Mouse (Mus musculus) mouse embryonic stem cell (cell line): ENCODE data around the gene Creb3l1.

Source experiments
- in situ Hi-C, 2 experiments: fragments of 300-500 bp; cut with MboI; formaldehyde crosslinking; loops; 1 replicate in 1 of 2; 3 replicates in 1 of 2; pipeline ENCODE4 v1.14.3; 2019 to 2020; ENCODE audit warnings: low sequenced_read_pairs in 2 of 2, low pct_unique_long_range_greater_than_20kb in 1 of 2, mixed read lengths in 1 of 2; ENCODE audit not compliant: unreplicated experiment in 1 of 2

Creb3l1 gene

GRCm38 (mm10) chr2:92008623-92009404 is 15.5 kb downstream of the Creb3l1 start:
- in situ Hi-C loops: no loop called here

GRCm38 (mm10) chr2:92007933-92008622 is 16.2 kb downstream of the Creb3l1 start:
- in situ Hi-C loops: no loop called here

DNA sequence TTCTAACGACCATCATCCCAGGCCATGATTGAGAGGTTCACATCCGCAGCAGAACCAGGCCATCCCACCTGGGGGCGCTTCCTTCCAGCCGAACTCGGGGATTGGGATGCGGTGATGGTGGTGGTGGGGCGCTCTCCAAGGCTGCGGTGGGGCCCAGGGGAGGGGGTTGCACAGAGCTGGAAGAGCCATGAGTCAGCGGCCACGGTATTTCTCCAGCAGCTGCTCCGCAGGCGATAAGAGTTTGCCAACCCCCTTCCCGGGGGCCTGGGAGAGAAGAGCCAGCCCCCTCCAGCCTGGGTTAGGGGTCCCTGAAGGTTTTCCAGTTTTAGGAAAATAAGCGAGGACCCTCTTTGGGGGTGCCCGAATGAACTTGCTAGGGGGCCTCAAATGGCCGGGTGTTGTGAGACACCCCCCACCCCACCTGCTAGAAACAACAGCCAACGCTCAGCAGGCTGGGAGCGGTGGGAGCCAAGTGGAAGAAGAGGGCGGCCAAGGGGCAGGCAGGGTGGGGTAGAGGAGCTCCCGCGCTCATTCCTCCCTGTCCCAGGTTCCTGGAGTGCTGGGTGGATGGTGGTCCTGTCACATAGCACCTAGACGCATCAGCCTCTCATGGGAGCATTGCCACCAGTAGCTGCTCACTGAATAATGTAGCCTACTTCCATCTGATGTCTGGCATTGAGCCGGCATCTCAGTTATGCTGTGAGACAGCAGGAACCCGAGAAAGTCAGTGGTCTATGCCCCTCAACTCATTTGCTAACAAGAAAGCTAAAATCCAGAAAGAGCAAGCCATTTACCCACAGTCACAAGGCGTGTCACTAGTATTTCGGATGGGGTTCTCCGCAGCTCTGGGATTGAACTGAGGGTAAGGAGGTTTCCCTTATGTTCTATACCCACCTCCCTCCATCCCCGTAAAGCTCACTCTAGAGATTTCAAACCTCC is 17.1 kb downstream of the Creb3l1 start:
- in situ Hi-C loops: no loop called here

DNA sequence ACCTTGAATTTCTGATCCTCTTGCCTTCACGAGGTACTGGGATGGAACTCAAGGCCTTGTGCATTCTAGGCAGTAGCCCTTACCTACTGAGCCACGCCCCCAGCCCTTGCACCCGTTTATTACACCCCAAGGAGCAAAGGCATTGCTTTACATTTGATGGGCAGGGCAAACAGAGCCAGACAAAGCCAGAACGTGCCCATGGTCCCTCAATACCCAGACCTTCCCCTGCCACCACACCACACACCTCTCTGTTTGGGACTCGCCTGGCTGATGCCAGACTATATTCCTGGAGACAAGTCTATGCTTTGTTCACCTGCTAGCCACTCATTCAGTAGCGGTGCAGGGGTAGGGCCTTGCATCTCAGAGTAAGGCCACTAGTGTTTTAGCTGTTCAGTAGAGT is 17.8 kb downstream of the Creb3l1 start:
- in situ Hi-C loops: no loop called here

DNA sequence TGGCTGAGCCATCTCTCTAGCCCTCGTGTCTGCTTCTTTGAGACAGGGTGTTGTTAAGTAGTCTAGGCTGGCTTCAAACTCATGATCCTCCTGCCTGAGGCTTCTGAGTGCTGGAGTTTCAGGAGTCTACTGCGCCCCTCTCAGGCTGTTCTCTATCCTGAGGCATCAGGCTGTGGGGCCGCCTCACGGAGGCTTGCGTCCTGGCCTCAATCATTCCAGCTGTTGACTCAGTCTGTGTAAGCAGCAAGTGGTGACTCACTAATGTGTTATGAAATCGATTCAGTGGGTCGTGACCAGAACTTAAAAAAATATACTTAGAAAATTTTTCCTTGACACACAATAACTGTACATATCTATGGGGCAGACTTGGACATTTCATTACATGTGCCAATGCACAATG is 19.7 kb downstream of the Creb3l1 start:
- in situ Hi-C loops: no loop called here

DNA sequence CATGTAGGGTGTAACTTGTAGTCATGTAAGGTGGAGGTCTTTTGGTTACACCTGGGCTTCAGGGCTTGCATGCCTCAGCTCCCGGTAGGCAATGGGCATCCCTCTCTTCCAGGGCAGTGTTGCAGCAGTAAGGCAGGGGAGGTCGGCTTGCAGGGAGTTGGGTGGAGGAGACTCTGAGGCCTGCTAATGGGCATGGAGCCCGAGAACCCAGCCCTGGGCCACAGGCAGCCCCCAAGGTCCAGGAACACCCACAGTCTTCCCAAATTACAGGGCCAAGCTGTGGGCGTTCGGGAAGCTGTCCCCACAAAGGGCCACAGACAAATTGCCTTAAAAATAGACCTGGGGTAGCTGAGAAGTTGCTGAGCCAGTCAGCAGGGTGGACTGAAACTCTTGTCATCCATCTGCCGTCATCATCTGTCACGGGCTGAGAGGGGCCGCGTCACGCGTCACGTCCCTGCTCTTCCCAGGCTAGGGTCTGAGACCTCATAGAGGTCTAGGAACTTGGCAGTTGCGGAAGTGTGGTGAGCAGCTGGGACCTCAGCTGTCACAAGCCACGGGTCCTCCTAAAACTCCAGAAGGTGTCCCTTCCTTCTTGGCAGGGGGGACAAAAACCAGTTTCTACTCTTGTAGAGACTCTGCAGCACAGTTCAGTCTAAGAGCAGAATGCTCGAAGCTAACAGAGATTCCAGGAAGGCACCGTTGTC is 26.2 kb downstream of the Creb3l1 start:
- in situ Hi-C loops: loop anchor here in 1 of 2 experiments (10.0 kb wide), 1 partner anchor 317 kb away; no protein-coding TSS in a partner anchor

DNA sequence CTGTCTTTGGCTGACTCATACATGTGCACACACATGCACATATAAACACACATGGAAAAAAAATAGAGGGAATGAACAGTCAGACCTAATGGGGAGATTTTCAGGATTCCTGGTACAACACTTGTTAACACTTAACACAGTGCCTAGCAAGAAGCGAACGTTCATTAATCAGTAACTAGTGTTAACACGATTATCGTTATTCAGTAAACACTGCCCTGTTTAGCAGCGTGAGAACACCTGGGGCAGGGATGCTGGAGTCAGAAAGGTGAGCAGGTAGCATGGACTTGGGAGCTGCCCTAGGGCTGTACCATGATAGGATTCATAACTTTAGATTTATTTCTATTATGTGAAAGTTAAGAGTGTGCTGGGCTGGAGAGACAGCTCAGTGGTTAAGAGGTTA is 28.3 kb downstream of the Creb3l1 start:
- in situ Hi-C loops: loop anchor here in 1 of 2 experiments (10.0 kb wide), 1 partner anchor 319 kb away; no protein-coding TSS in a partner anchor

DNA sequence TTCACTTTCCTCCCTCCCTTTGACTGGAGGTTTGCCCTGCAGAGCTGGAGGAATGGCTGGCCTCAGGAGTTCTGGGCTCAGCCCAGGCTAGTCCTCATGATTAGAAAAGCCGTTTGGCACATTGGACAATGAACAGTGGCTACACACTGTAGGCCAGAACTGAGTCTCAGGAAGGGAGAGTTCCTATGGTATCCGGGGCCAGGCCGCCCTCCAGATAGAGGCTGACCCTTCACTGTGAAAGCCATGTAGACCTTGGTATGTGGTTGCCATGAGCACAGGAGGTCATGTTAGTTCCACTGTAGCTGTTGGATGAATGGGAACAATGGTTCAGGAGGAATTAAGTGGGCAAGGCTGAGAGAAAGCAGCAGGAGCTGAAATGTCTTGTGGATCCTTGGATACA is 30.9 kb downstream of the Creb3l1 start:
- in situ Hi-C loops: loop anchor here in 1 of 2 experiments (10.0 kb wide), 1 partner anchor 321 kb away; no protein-coding TSS in a partner anchor

- in situ Hi-C loops: loop anchor here in 1 of 2 experiments (10.0 kb wide), 1 partner anchor 325 kb away; no protein-coding TSS in a partner anchor
Measured at GRCm38 (mm10) chr2:91989750-91990149, 34.6 kb downstream of the Creb3l1 start.

DNA sequence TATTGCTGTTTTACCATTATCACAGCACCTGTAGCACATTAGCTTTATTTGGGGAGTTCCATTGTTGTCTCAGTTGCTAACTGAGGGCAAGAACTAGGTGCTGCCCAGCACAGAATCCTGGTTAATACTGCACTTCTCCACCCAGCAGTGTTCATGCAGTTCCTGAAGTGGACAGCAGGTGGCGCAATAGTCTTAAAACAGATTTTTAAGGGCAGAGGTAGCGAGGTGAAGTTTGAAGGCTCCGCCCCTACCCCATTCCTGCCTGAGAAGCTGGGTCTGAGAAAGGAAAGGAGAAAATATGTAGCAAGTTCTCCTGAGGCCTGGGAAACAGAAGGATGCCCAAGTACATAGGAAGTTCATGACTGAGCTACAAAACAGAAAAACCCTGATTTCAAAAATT is 36.8 kb downstream of the Creb3l1 start:
- in situ Hi-C loops: no loop called here

DNA sequence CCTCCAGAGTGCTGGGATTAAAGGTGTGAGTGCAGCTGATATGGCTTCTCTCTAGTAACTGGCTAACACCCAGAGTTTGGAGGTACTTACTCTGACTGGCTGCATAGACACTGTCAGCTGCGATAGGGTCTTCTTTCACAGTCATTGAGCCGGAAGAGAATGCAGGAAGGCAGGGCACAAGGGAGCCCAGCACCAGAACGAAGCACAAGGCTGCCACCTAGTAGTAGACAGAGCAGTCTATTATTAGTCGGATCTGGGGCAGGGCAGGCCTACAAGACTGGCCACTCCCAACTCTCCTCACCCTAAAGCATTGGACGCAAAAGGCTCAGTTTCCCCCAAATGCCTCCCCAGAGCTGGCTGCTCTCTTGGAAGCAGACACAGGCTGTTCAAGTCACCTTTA is 38.2 kb downstream of the Creb3l1 start:
- in situ Hi-C loops: no loop called here

DNA sequence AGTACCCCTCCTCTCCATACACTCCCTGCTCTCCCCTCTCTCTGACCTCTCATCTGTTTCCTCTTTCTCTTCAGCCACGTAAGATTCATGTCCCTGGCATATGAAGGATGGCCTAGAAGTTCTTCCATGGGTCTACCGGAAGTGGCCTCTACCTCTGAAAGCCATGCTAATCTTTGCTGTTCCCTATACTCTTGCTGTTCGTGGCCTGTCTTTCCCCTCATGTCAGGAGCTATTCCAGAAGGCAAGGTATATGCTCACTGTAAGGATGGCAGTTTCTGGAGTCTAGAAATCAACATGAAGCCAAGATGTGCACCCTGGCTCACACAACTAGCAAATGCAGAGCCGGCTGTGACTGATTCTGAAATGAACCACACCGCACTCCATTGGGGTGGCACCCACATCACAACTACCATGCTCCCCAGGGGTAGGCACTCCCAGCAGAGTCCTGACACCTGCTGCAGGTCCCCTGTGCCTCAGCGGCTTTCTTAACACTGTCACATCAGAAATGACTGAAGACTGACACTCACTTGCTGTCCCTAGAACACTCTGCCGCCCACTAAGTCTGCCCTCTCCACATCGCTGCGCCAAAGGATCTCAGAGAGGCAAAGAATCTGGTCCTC is 39.3 kb downstream of the Creb3l1 start:
- in situ Hi-C loops: no loop called here

DNA sequence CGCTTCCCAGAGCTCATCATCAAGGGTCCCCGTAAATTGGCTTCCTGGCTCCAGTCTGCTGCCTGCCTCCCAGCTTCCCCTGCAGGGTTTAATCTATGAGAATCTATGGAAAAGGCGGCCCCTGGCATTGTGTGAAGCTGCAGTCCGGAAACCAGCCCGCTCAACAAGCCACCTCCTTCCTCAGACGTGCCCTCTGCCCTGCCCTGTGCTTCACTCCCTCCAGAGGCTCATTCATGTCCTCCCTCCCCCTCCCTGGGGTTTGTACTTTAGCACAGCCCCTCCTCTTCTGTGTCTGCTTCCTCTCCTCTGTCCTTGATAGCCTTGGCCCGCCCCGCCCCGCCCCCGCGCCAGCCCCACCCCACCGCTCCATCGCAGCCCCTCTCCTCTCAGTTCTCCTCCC is 39.9 kb downstream of the Creb3l1 start:
- in situ Hi-C loops: no loop called here

DNA sequence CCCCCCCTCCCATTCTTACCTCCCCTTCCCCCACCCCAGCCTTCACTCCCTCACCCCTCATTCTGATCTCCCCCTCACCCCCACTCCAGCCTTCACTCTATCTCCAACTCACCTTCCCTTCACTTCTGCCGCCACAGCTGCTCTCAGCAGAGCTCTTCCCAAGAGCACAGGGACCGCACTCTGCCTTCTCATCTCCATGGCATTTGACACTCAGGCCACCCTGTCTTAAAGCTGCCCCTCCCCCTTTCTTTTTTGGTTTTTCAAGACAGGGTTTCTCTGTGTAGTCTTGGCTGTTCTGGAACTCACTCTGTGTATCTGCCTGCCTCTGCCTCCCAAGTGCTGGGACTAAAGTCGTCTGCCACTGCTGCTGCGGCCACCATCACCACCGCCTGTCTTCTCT is 43.5 kb downstream of the Creb3l1 start:
- in situ Hi-C loops: no loop called here

- in situ Hi-C loops: no loop called here
Measured at GRCm38 (mm10) chr2:91980245-91980644, 44.1 kb downstream of the Creb3l1 start.

DNA sequence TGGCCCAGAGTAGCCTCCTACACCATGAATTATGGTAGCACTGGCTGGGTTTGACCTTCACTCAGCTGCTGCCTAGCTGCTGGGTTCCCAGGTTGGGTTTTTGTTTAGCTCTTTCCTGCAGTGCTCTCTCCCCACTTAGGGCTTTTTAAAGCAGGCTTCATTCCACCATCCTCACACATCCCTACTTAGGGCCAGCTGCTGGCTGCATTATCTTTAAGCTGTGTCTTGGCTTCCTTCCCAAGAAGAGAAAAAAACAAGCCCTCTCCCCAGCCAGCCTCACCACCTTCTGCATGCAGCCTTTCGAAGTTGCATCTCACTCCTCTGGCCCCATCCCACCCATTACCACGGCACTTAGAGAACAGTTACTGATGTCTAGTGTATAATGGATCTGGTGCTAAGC is 45.8 kb downstream of the Creb3l1 start:
- in situ Hi-C loops: no loop called here

- in situ Hi-C loops: no loop called here
Measured at GRCm38 (mm10) chr2:91977960-91978359, 46.3 kb downstream of the Creb3l1 start.
